ENCODE assay signal across 9 mouse cellular contexts in the genomic region with DNA sequence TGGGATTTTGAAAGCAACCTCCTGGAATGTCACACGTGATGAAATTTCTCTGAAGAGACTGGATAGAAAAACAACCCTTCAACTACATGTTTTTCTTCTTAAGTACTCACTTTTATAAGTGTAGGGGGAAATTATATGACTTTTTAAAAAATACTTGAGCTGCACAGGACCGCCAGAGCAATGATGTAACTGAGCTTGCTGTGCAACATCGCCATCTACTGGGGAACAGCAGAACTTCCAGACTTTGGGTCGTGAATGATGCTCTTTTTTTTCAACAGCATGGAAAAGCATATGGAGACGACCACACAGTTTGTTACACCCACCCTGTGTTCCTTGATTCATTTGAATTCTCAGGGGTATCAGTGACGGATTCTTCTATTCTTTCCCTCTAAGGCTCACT. TPM values are rescaled to one million over a fixed set of nuclear protein-coding genes. Genes with fewer than 3 reads are reported as not detected.
DNase-seq lines count a peak whose midpoint lies in the region; ATAC-seq lines count a peak whose summit lies in the region.
"Had no signal": no experiment of that assay in that cellular context is flagged by ENCODE, and none has a peak within 500 bp of the region (broad histone marks: within the 10 kb centered on the region; RNA-seq: fewer than 3 reads in every experiment).

No protein-coding gene starts in this region.

- no peak overlapping the region for H3K9ac ChIP-seq in heart, embryonic 13.5 days
- H3K9ac ChIP-seq: embryonic facial prominence, embryonic 12.5 days had no signal

- no peak overlapping the region for H3K27ac ChIP-seq in heart, embryonic 13.5 days (replicated peaks)
- H3K27ac ChIP-seq: embryonic facial prominence, embryonic 12.5 days had no signal

- H3K4me1 ChIP-seq in heart, embryonic 13.5 days: no peaks in the 10 kb centered on the region

- peaks cover 40% of the 10 kb centered on the region for H3K27me3 ChIP-seq in heart, embryonic 13.5 days (replicated peaks)
- H3K27me3 ChIP-seq: embryonic facial prominence, embryonic 12.5 days had no signal

- intact Hi-C loops in heart, postnatal 25 days (cut with DNase I): loop anchor here (5.0 kb wide), 1 partner anchor 70 kb away; no protein-coding TSS in a partner anchor

- H3K9me3 ChIP-seq in heart, embryonic 13.5 days: no peaks in the 10 kb centered on the region
- H3K9me3 ChIP-seq: embryonic facial prominence, embryonic 12.5 days had no signal

- 4% methylated on average over 6 of the region's 6 CpGs for WGBS in heart, embryonic 13.5 days

- ATAC-seq in heart, embryonic 13.5 days (ENCODE audit: extremely low read depth, insufficient number of reproducible peaks, low FRiP score, low TSS enrichment): no peak

- no peak overlapping the region for H3K4me3 ChIP-seq in heart, embryonic 13.5 days
- H3K4me3 ChIP-seq: embryonic facial prominence, embryonic 12.5 days had no signal

- no peak for DNase-seq in heart, postnatal 25 days (ENCODE audit: low spot score)
- peak; percentile 78 for DNase-seq in adipocyte (ENCODE audit: low spot score)
- DNase-seq in embryo, embryonic 11.5 days (ENCODE audit: low read depth, low spot score): peak; percentile 66
- peak; percentile 76 for DNase-seq in heart, postnatal 4 days
- DNase-seq in layer of hippocampus, postnatal 36 days: peak; percentile 19 to 48
- DNase-seq in mesoderm, embryonic 11.5 days (ENCODE audit: low read depth, low spot score): peak; percentile 82
- DNase-seq in right cerebral cortex, postnatal 25 days: peak; percentile 52

- no peaks in the 10 kb centered on the region for H3K36me3 ChIP-seq in heart, embryonic 13.5 days
- H3K36me3 ChIP-seq: embryonic facial prominence, embryonic 12.5 days had no signal

- H3K4me2 ChIP-seq in heart, embryonic 13.5 days: 0 out of 2 replicates have a peak overlapping the region, but pooled peaks have one; percentile 2
- H3K4me2 ChIP-seq: embryonic facial prominence, embryonic 12.5 days had no signal

RNA-seq across cellular contexts. Expression of a gene that starts 8.9 kb away (rescaled TPM):
- polyA plus RNA-seq in heart, embryonic 13.5 days (2015; fragmentation: Nextera tagmentation; extraction: Ambion mirVana): not detected in 2 replicates
- not detected for total RNA-seq in heart, postnatal 25 days (2021)
- total RNA-seq in heart, postnatal 4 days (2021): not detected
- total RNA-seq in layer of hippocampus, postnatal 36 days (2021): not detected
- polyA plus RNA-seq: embryonic facial prominence, embryonic 12.5 days had no signal

RNA-seq across cellular contexts. Expression of a gene that starts 39.8 kb away (rescaled TPM):
- 2.2 and 2.7 TPM in 2 replicates for polyA plus RNA-seq in heart, embryonic 13.5 days (2015; fragmentation: Nextera tagmentation; extraction: Ambion mirVana)
- 1 to 10 TPM; 3.5 to 5.2 TPM for total RNA-seq in heart, postnatal 25 days (2021)
- 1 to 10 TPM; 4.0 to 7.4 TPM for total RNA-seq in heart, postnatal 4 days (2021)
- 1 to 10 TPM; 1.5 to 2.0 TPM for total RNA-seq in layer of hippocampus, postnatal 36 days (2021)

RNA-seq across cellular contexts. Expression of a gene that starts 47.4 kb away (rescaled TPM):
- 0.20 and 0.27 TPM in 2 replicates for polyA plus RNA-seq in heart, embryonic 13.5 days (2015; fragmentation: Nextera tagmentation; extraction: Ambion mirVana)
- not detected for total RNA-seq in heart, postnatal 25 days (2021)
- not detected for total RNA-seq in heart, postnatal 4 days (2021)
- total RNA-seq in layer of hippocampus, postnatal 36 days (2021): not detected
- polyA plus RNA-seq: embryonic facial prominence, embryonic 12.5 days had no signal

RNA-seq across cellular contexts. Expression of a gene that starts 56.8 kb away (rescaled TPM):
- polyA plus RNA-seq in heart, embryonic 13.5 days (2015; fragmentation: Nextera tagmentation; extraction: Ambion mirVana): 13.7 and 13.8 TPM in 2 replicates
- total RNA-seq in heart, postnatal 25 days (2021): 10 to 100 TPM; 37.3 to 50.0 TPM
- total RNA-seq in heart, postnatal 4 days (2021): 10 to 100 TPM; 54.8 to 64.5 TPM
- not detected for total RNA-seq in layer of hippocampus, postnatal 36 days (2021)
